20 mouse cellular contexts compared by ENCODE assay signal in genomic region chr9:21283591-21283990, GRCm38 (mm10). TPM values are rescaled to one million over a fixed set of nuclear protein-coding genes. Genes with fewer than 3 reads are reported as not detected.
DNase-seq lines count a peak whose midpoint lies in the region; ATAC-seq and TF ChIP-seq lines count a peak whose summit lies in the region.
"Had no signal": no experiment of that assay in that cellular context is flagged by ENCODE, and none has a peak within 500 bp of the region (broad histone marks: within the 10 kb centered on the region; RNA-seq: fewer than 3 reads in every experiment).

No protein-coding gene starts in this region.

- TF ChIP-seq CTCF in heart, adult 2 months (IDR thresholded peaks at IDR 0.05): 0 out of 2 replicates have a peak, but pooled peaks have one; percentile 13

- WGBS in heart, adult 2 months: 89% methylated on average over 5 of the region's 5 CpGs
- WGBS in liver, embryonic 13.5 days (ENCODE audit: insufficient replicate concordance): 89% methylated on average over 5 of the region's 5 CpGs
- WGBS in liver, embryonic 12.5 days (ENCODE audit: insufficient replicate concordance): 85% methylated on average over 5 of the region's 5 CpGs
- WGBS in heart, embryonic 10.5 days: 91% methylated on average over 5 of the region's 5 CpGs

- no peak overlapping the region for H3K4me2 ChIP-seq in liver, embryonic 13.5 days
- no peak overlapping the region for H3K4me2 ChIP-seq in liver, embryonic 12.5 days
- H3K4me2 ChIP-seq: forebrain, embryonic 13.5 days; heart, embryonic 12.5 days; midbrain, embryonic 12.5 days; neural tube, embryonic 12.5 days had no signal

- H3K36me3 ChIP-seq in heart, adult 2 months (ENCODE audit: control insufficient read depth, insufficient read depth, low read length): peaks cover 2% of the 10 kb centered on the region
- H3K36me3 ChIP-seq in liver, embryonic 13.5 days: peaks cover 81% of the 10 kb centered on the region
- peaks cover 80% of the 10 kb centered on the region for H3K36me3 ChIP-seq in liver, embryonic 12.5 days
- H3K36me3 ChIP-seq in heart, embryonic 10.5 days: peaks cover 70% of the 10 kb centered on the region

- no peak for DNase-seq in heart, adult 2 months
- DNase-seq in heart, postnatal 36 days: no peak
- DNase-seq in liver, embryonic 13.5 days: no peak
- peak; percentile 24 for DNase-seq in retina, postnatal 1 day
- DNase-seq in retina, embryonic 14.5 days (ENCODE audit: low spot score): no peak
- no peak for DNase-seq in neural tube, embryonic 10.5 days (ENCODE audit: extremely low spot score, low spot score)
- DNase-seq in heart, embryonic 10.5 days (ENCODE audit: low spot score): no peak
- DNase-seq: adrenal gland, postnatal 14 days; cerebellum, adult 8-10 months; cerebellum, postnatal 36 days; gastrocnemius, postnatal 10 days; heart, postnatal 10 days; thymus, postnatal 25 days had no signal

- intact Hi-C loops in heart, adult 2 months (cut with DNase I): loop anchor here (10.0 kb wide), 1 partner anchor 389 kb away; the partner anchor contains the start of gene Eif3g
- intact Hi-C loops in heart, postnatal 36 days (cut with DNase I): no loop called here

- H3K27ac ChIP-seq in heart, adult 2 months: no peak overlapping the region
- H3K27ac ChIP-seq in liver, embryonic 13.5 days: peak overlapping the region; percentile 70
- no peak overlapping the region for H3K27ac ChIP-seq in liver, embryonic 12.5 days
- no peak overlapping the region for H3K27ac ChIP-seq in heart, embryonic 10.5 days
- H3K27ac ChIP-seq: forebrain, embryonic 13.5 days; limb, embryonic 10.5 days; midbrain, embryonic 12.5 days; neural tube, embryonic 12.5 days had no signal

- TF ChIP-seq EP300 in heart, adult 2 months (IDR thresholded peaks at IDR 0.05; ENCODE audit: insufficient read depth, low read depth, low read length): no peak

- TF ChIP-seq POLR2A in heart, adult 2 months (IDR thresholded peaks at IDR 0.05; ENCODE audit: insufficient read depth, low read depth, low read length): no peak

- H3K4me3 ChIP-seq in heart, adult 2 months: no peak overlapping the region
- H3K4me3 ChIP-seq in liver, embryonic 13.5 days (replicated peaks): no peak overlapping the region
- H3K4me3 ChIP-seq in liver, embryonic 12.5 days: no peak overlapping the region
- H3K4me3 ChIP-seq in heart, embryonic 10.5 days: no peak overlapping the region
- H3K4me3 ChIP-seq: forebrain, embryonic 13.5 days; heart, embryonic 12.5 days; limb, embryonic 10.5 days; midbrain, embryonic 12.5 days; neural tube, embryonic 12.5 days had no signal

- no peaks in the 10 kb centered on the region for H3K27me3 ChIP-seq in heart, adult 2 months (ENCODE audit: control insufficient read depth, insufficient read depth, low read length)
- no peaks in the 10 kb centered on the region for H3K27me3 ChIP-seq in liver, embryonic 13.5 days
- no peaks in the 10 kb centered on the region for H3K27me3 ChIP-seq in liver, embryonic 12.5 days (replicated peaks)
- no peaks in the 10 kb centered on the region for H3K27me3 ChIP-seq in heart, embryonic 10.5 days (ENCODE audit: insufficient read depth, poor library complexity, severe bottlenecking)
- H3K27me3 ChIP-seq: forebrain, embryonic 13.5 days; heart, embryonic 12.5 days; midbrain, embryonic 12.5 days; neural tube, embryonic 12.5 days had no signal

- H3K4me1 ChIP-seq in heart, adult 2 months (ENCODE audit: control insufficient read depth, insufficient read depth, low read length): peaks cover 5% of the 10 kb centered on the region
- H3K4me1 ChIP-seq in liver, embryonic 13.5 days (replicated peaks): peaks cover 38% of the 10 kb centered on the region
- peaks cover 37% of the 10 kb centered on the region for H3K4me1 ChIP-seq in liver, embryonic 12.5 days
- H3K4me1 ChIP-seq in heart, embryonic 10.5 days: peaks cover 23% of the 10 kb centered on the region

- ATAC-seq in liver, embryonic 13.5 days (ENCODE audit: low read depth): no peak
- ATAC-seq in liver, embryonic 12.5 days: no peak
- ATAC-seq: forebrain, embryonic 13.5 days had no signal

- H3K79me2 ChIP-seq in heart, adult 2 months (replicated peaks; ENCODE audit: control insufficient read depth, insufficient read depth, low read length): no peaks in the 10 kb centered on the region

- no peaks in the 10 kb centered on the region for H3K9me3 ChIP-seq in liver, embryonic 13.5 days (replicated peaks)
- no peaks in the 10 kb centered on the region for H3K9me3 ChIP-seq in liver, embryonic 12.5 days (replicated peaks)
- H3K9me3 ChIP-seq in heart, embryonic 10.5 days: no peaks in the 10 kb centered on the region
- H3K9me3 ChIP-seq: forebrain, embryonic 13.5 days; G1E; heart, embryonic 12.5 days; limb, embryonic 10.5 days; midbrain, embryonic 12.5 days; neural tube, embryonic 12.5 days had no signal

- H3K9ac ChIP-seq in heart, adult 2 months (ENCODE audit: low read depth, low read length): no peak overlapping the region
- H3K9ac ChIP-seq in liver, embryonic 13.5 days: no peak overlapping the region
- no peak overlapping the region for H3K9ac ChIP-seq in liver, embryonic 12.5 days
- H3K9ac ChIP-seq: forebrain, embryonic 13.5 days; heart, embryonic 12.5 days; midbrain, embryonic 12.5 days; neural tube, embryonic 12.5 days had no signal

RNA-seq across cellular contexts. Expression of gene Kri1, which starts 4.2 kb away (rescaled TPM):
- total RNA-seq in heart, adult 2 months (2021): 10 to 100 TPM; 16.3 to 16.8 TPM
- polyA plus RNA-seq in heart, adult 2 months (2012; rRNA removed): 10.5 and 12.8 TPM in 2 replicates
- 10 to 100 TPM; 16.5 to 18.0 TPM for total RNA-seq in heart, postnatal 36 days (2021)
- 9.9 and 10.3 TPM in 2 replicates for polyA plus RNA-seq in liver, embryonic 13.5 days (2015; fragmentation: Nextera tagmentation; extraction: Ambion mirVana)
- 14.5 and 15.5 TPM in 2 replicates for polyA plus RNA-seq in liver, embryonic 12.5 days (2016; fragmentation: Nextera tagmentation; extraction: Ambion mirVana)
- polyA plus RNA-seq in heart, embryonic 10.5 days (2016; fragmentation: Nextera tagmentation; extraction: Ambion mirVana): 14.5 and 21.3 TPM in 2 replicates

RNA-seq across cellular contexts. Expression of gene Cdkn2d, which starts 7.6 kb away (rescaled TPM):
- 10 to 100 TPM; 11.3 to 15.0 TPM for total RNA-seq in heart, adult 2 months (2021)
- 25.0 and 32.9 TPM in 2 replicates for polyA plus RNA-seq in heart, adult 2 months (2012; rRNA removed)
- total RNA-seq in heart, postnatal 36 days (2021): 10 to 100 TPM; 15.9 to 18.4 TPM
- 104 and 105 TPM in 2 replicates for polyA plus RNA-seq in liver, embryonic 13.5 days (2015; fragmentation: Nextera tagmentation; extraction: Ambion mirVana)
- polyA plus RNA-seq in liver, embryonic 12.5 days (2016; fragmentation: Nextera tagmentation; extraction: Ambion mirVana): 87.4 and 88.6 TPM in 2 replicates
- polyA plus RNA-seq in heart, embryonic 10.5 days (2016; fragmentation: Nextera tagmentation; extraction: Ambion mirVana): 69.0 and 93.4 TPM in 2 replicates

RNA-seq across cellular contexts. Expression of gene Atg4d, which starts 18.5 kb away (rescaled TPM):
- total RNA-seq in heart, adult 2 months (2021): 100 to 1,000 TPM in 1 of 2 experiments, 10 to 100 TPM in 1; 88.7 to 100 TPM
- 60.8 and 72.6 TPM in 2 replicates for polyA plus RNA-seq in heart, adult 2 months (2012; rRNA removed)
- 10 to 100 TPM; 78.0 to 99.6 TPM for total RNA-seq in heart, postnatal 36 days (2021)
- polyA plus RNA-seq in liver, embryonic 13.5 days (2015; fragmentation: Nextera tagmentation; extraction: Ambion mirVana): 85.5 and 86.2 TPM in 2 replicates
- polyA plus RNA-seq in liver, embryonic 12.5 days (2016; fragmentation: Nextera tagmentation; extraction: Ambion mirVana): 85.7 and 85.9 TPM in 2 replicates
- 50.6 and 57.9 TPM in 2 replicates for polyA plus RNA-seq in heart, embryonic 10.5 days (2016; fragmentation: Nextera tagmentation; extraction: Ambion mirVana)

RNA-seq across cellular contexts. Expression of gene Ap1m2, which starts 28.5 kb away (rescaled TPM):
- total RNA-seq in heart, adult 2 months (2021): not detected
- 1.0 TPM in 1 of 2 replicates, not detected in the other for polyA plus RNA-seq in heart, adult 2 months (2012; rRNA removed)
- not detected for total RNA-seq in heart, postnatal 36 days (2021)
- 0.17 and 0.24 TPM in 2 replicates for polyA plus RNA-seq in liver, embryonic 13.5 days (2015; fragmentation: Nextera tagmentation; extraction: Ambion mirVana)
- polyA plus RNA-seq in liver, embryonic 12.5 days (2016; fragmentation: Nextera tagmentation; extraction: Ambion mirVana): 0.10 and 0.25 TPM in 2 replicates
- 2.0 and 6.1 TPM in 2 replicates for polyA plus RNA-seq in heart, embryonic 10.5 days (2016; fragmentation: Nextera tagmentation; extraction: Ambion mirVana)
- total RNA-seq: adrenal gland, postnatal 14 days; gastrocnemius, postnatal 10 days; heart, postnatal 10 days had no signal
- polyA plus RNA-seq: G1E had no signal

RNA-seq across cellular contexts. Expression of gene S1pr5, which starts 35.3 kb away (rescaled TPM):
- 1 to 10 TPM; 1.2 to 1.3 TPM for total RNA-seq in heart, adult 2 months (2021)
- polyA plus RNA-seq in heart, adult 2 months (2012; rRNA removed): 0.73 and 1.5 TPM in 2 replicates
- total RNA-seq in heart, postnatal 36 days (2021): 1 to 10 TPM in 1 of 2 experiments, under 1 TPM in 1; 0.69 to 1.1 TPM
- polyA plus RNA-seq in liver, embryonic 13.5 days (2015; fragmentation: Nextera tagmentation; extraction: Ambion mirVana): 0.03 and 0.10 TPM in 2 replicates
- polyA plus RNA-seq in liver, embryonic 12.5 days (2016; fragmentation: Nextera tagmentation; extraction: Ambion mirVana): 0.10 and 0.12 TPM in 2 replicates
- polyA plus RNA-seq in heart, embryonic 10.5 days (2016; fragmentation: Nextera tagmentation; extraction: Ambion mirVana): 0.46 and 0.47 TPM in 2 replicates
- polyA plus RNA-seq: G1E had no signal
